Mouse (Mus musculus) small intestine, adult 2 months (tissue): ENCODE results near the gene AU018091. TPM values are rescaled to one million over a fixed set of nuclear protein-coding genes. Genes with fewer than 3 reads are reported as not detected.

ENCODE experiments used
- H3K27ac ChIP-seq: fragments of 200-500 bp; 2 replicates; pipeline ENCODE4 v1.5.1; 2012; ENCODE audit warnings: low read depth, low read length, control low read depth, inconsistent platforms; ENCODE audit not compliant: insufficient read depth
- H3K27me3 ChIP-seq: fragments of 200-500 bp; 2 replicates; pipeline ENCODE4 v1.6.1; 2012; ENCODE audit warnings: mild to moderate bottlenecking, moderate library complexity, low read length, inconsistent platforms; ENCODE audit not compliant: control insufficient read depth, insufficient read depth
- H3K36me3 ChIP-seq: fragments of 200-500 bp; 2 replicates; pipeline ENCODE4 v1.6.1; 2012; ENCODE audit warnings: mild to moderate bottlenecking, low read length, control low read depth, inconsistent platforms; ENCODE audit not compliant: control insufficient read depth, insufficient read depth
- H3K4me1 ChIP-seq: fragments of 200-500 bp; 2 replicates; pipeline ENCODE4 v1.6.1; 2012; ENCODE audit warnings: low read length, inconsistent platforms, mixed read lengths; ENCODE audit not compliant: control insufficient read depth, insufficient read depth, insufficient read length
- H3K4me3 ChIP-seq: fragments of 200-500 bp; 2 replicates; pipeline ENCODE4 v1.5.1; 2012; ENCODE audit warnings: low read depth, mild to moderate bottlenecking, control low read depth, inconsistent platforms, low read length, moderate library complexity
- CTCF ChIP-seq: fragments of 200-500 bp; IDR thresholded peaks from 2 replicates; pipeline ENCODE4 v1.5.1; 2012; ENCODE audit warnings: low read depth, mild to moderate bottlenecking, control low read depth, inconsistent platforms, low read length, moderate library complexity, mixed read lengths; ENCODE audit not compliant: insufficient replicate concordance, insufficient read length; ENCODE audit errors: extremely low read depth
- POLR2A ChIP-seq: fragments of 200-500 bp; IDR thresholded peaks from 2 replicates; pipeline ENCODE4 v1.6.1; 2012; ENCODE audit warnings: low read depth, mild to moderate bottlenecking, control low read depth, inconsistent platforms, low read length, moderate library complexity
- WGBS: fragments of 180-500 bp; shearing (Covaris S2); methylation state at CpG from one replicate; pipeline ENCODE4 v1.1.7; 2018; 5-methylcytosine and 5-hydroxymethylcytosine counted together
- polyA plus RNA-seq: library from polyadenylated mRNA; depleted of rRNA; stranded (reverse); fragments of >200 nt; gene quantifications from 2 replicates; pipeline ENCODE4 v1.2.3, GENCODE M21; 2012

Gene AU018091
- polyA plus RNA-seq, 1 experiment = not detected

GRCm38 (mm10) chr7:3166270-3166669, 2.7 kb downstream of the AU018091 start:
- Histone ChIP-seq H3K27ac (no peak overlapping the region), H3K4me3 (no peak overlapping the region), H3K36me3 (no peaks in the 10 kb centered on the region), H3K27me3 (no peaks in the 10 kb centered on the region), H3K4me1 (no peaks in the 10 kb centered on the region)
- WGBS = 93% methylated on average over 4 of the region's 4 CpGs
- TF ChIP-seq POLR2A = no peak
- no peak for TF ChIP-seq CTCF

- no peaks in the 10 kb centered on the region for H3K27me3 ChIP-seq
- no peak for TF ChIP-seq POLR2A
- TF ChIP-seq CTCF = no peak
Observed at GRCm38 (mm10) chr7:3164991-3165390, 4.0 kb downstream of the AU018091 start.

GRCm38 (mm10) chr7:3164381-3164780, 4.6 kb downstream of the AU018091 start:
- H3K4me3 ChIP-seq = no peak overlapping the region
- WGBS = 80% methylated on average over 6 of the region's 6 CpGs
- H3K4me1 ChIP-seq = no peaks in the 10 kb centered on the region
- H3K27me3 ChIP-seq = no peaks in the 10 kb centered on the region
- TF ChIP-seq POLR2A = no peak
- TF ChIP-seq CTCF = no peak
- no peaks in the 10 kb centered on the region for H3K36me3 ChIP-seq
- no peak overlapping the region for H3K27ac ChIP-seq

More at GRCm38 (mm10) chr7:3164991-3165390, 4.0 kb downstream of the AU018091 start:
- Histone ChIP-seq H3K4me1 (no peaks in the 10 kb centered on the region), H3K36me3 (no peaks in the 10 kb centered on the region), H3K27ac (no peak overlapping the region), H3K4me3 (no peak overlapping the region)

GRCm38 (mm10) chr7:3150376-3150775, 18.6 kb downstream of the AU018091 start:
- WGBS = 85% methylated on average over 1 of the region's 1 CpGs
- no peaks in the 10 kb centered on the region for H3K4me1 ChIP-seq
- H3K27ac ChIP-seq = no peak overlapping the region

GRCm38 (mm10) chr7:3146072-3146471, 22.9 kb downstream of the AU018091 start:
- H3K4me3 ChIP-seq = no peak overlapping the region
- TF ChIP-seq CTCF = no peak
- TF ChIP-seq POLR2A = no peak
- H3K4me1 ChIP-seq = peaks cover 3% of the 10 kb centered on the region; the same call in 1 of the 2 replicates
- H3K27me3 ChIP-seq = no peaks in the 10 kb centered on the region
- H3K27ac ChIP-seq = no peak overlapping the region
- H3K36me3 ChIP-seq = no peaks in the 10 kb centered on the region

More at GRCm38 (mm10) chr7:3150376-3150775, 18.6 kb downstream of the AU018091 start:
- H3K4me3 ChIP-seq = no peak overlapping the region
- no peaks in the 10 kb centered on the region for H3K27me3 ChIP-seq
- TF ChIP-seq POLR2A = no peak
- no peak for TF ChIP-seq CTCF
- H3K36me3 ChIP-seq = no peaks in the 10 kb centered on the region

- no peak for TF ChIP-seq CTCF
- H3K4me3 ChIP-seq = no peak overlapping the region
- H3K27ac ChIP-seq = no peak overlapping the region
- WGBS = 0% methylated on average over 1 of the region's 1 CpGs
- peaks cover 3% of the 10 kb centered on the region; the same call in 1 of the 2 replicates for H3K4me1 ChIP-seq
- H3K36me3 ChIP-seq = no peaks in the 10 kb centered on the region
- no peaks in the 10 kb centered on the region for H3K27me3 ChIP-seq
Observed at GRCm38 (mm10) chr7:3143329-3143728, 25.7 kb downstream of the AU018091 start.

GRCm38 (mm10) chr7:3135606-3136005, 33.4 kb downstream of the AU018091 start:
- TF ChIP-seq CTCF (no peak), POLR2A (no peak)
- 37% methylated on average over 4 of the region's 4 CpGs for WGBS

GRCm38 (mm10) chr7:3134654-3135053, 34.3 kb downstream of the AU018091 start:
- H3K27ac ChIP-seq = no peak overlapping the region
- 45% methylated on average over 1 of the region's 1 CpGs for WGBS
- H3K4me1 ChIP-seq = no peaks in the 10 kb centered on the region; the same call in 1 of the 2 replicates
- no peaks in the 10 kb centered on the region for H3K27me3 ChIP-seq
- H3K36me3 ChIP-seq = no peaks in the 10 kb centered on the region
- no peak for TF ChIP-seq POLR2A
- no peak for TF ChIP-seq CTCF
- no peak overlapping the region for H3K4me3 ChIP-seq

More at GRCm38 (mm10) chr7:3135606-3136005, 33.4 kb downstream of the AU018091 start:
- Histone ChIP-seq H3K4me1 (no peaks in the 10 kb centered on the region; the same call in 1 of the 2 replicates), H3K4me3 (no peak overlapping the region), H3K27me3 (no peaks in the 10 kb centered on the region), H3K27ac (no peak overlapping the region), H3K36me3 (no peaks in the 10 kb centered on the region)
